Mouse (Mus musculus) Patski (cell line): ENCODE results near the gene Pcp4l1. TPM values are rescaled to one million over a fixed set of nuclear protein-coding genes. Genes with fewer than 3 reads are reported as not detected.
"Not testable (repeated sequence)": the region's sequence is repeated elsewhere in the genome, so short reads cannot be mapped to it uniquely, and the experiment has no call there.

Source experiments
- ATAC-seq: fragments of 100-300 bp; one replicate; pipeline ENCODE4 v1.8.0; 2021
- CTCF ChIA-PET: fragments of 350-600 bp; sonication (Branson Sonifier 250); formaldehyde crosslinking; loops from one replicate; lab custom pipeline; 2022; ENCODE audit warnings: inconsistent platforms; lab: Charles Lee
- POLR2A ChIA-PET: fragments of 350-600 bp; sonication (Branson Sonifier 250); formaldehyde crosslinking; loops from one replicate; lab custom pipeline; 2022; ENCODE audit warnings: antibody characterized with exemption, inconsistent platforms; lab: Charles Lee
- DNase-seq: peaks from one replicate; pipeline ENCODE4 v3.0.0-alpha.2; 2011; ENCODE audit warnings: low read depth, low spot score
- H3K27me3 ChIP-seq: fragments of 371-371 bp; one replicate; pipeline ENCODE4 v1.5.1; 2021
- CTCF ChIP-seq: fragments of 100-300 bp; IDR thresholded peaks from one replicate; pipeline ENCODE4 v1.5.1; 2021
- in situ Hi-C: fragments of 300-500 bp; cut with MboI; formaldehyde crosslinking; loops from 3 replicates; pipeline ENCODE4 v1.11.1; 2018; ENCODE audit warnings: low pct_unique_long_range_greater_than_20kb, mixed read lengths
- polyA plus RNA-seq: library from polyadenylated mRNA; unstranded; gene quantifications from one replicate; pipeline ENCODE4 v1.2.3, GENCODE M21; 2021

Gene Pcp4l1
- polyA plus RNA-seq, 1 experiment from 2014 or later = 0.08 TPM

- POLR2A ChIA-PET = interaction anchor here (1.0 kb wide), 1 partner anchor 61 kb away, joined by 3 read pairs; no protein-coding TSS in a partner anchor
- no peaks in the 10 kb centered on the region for H3K27me3 ChIP-seq
- DNase-seq (no peak), ATAC-seq (no peak)
- CTCF ChIA-PET = interaction anchor here (1.1 to 2.0 kb wide), 2 partner anchors 8 to 64 kb away, joined by 3 to 7 read pairs; no protein-coding TSS in a partner anchor
- in situ Hi-C loops = no loop called here
- no peak for TF ChIP-seq CTCF
These were observed 39.4 kb downstream of the Pcp4l1 start for GRCm38 (mm10) chr1:171156644-171157043.

- H3K27me3 ChIP-seq = no peaks in the 10 kb centered on the region
- ChIA-PET CTCF (interaction anchor here (1.4 to 3.8 kb wide), 2 partner anchors 13 to 69 kb away, joined by 4 to 24 read pairs; no protein-coding TSS in a partner anchor), POLR2A (interaction anchor here (1.2 kb wide), 1 partner anchor 9 kb away, joined by 3 read pairs; no protein-coding TSS in a partner anchor)
- DNase-seq = no peak
- no peak for ATAC-seq
- in situ Hi-C loops = no loop called here
- no peak for TF ChIP-seq CTCF
These were observed 44.1 kb downstream of the Pcp4l1 start for GRCm38 (mm10) chr1:171151966-171152365.

GRCm38 (mm10) chr1:171150838-171151391 lies 45.2 kb downstream of the Pcp4l1 start:
- no peaks in the 10 kb centered on the region for H3K27me3 ChIP-seq
- in situ Hi-C loops = no loop called here
- TF ChIP-seq CTCF = no peak
- ChIA-PET CTCF (interaction anchor here (1.4 to 3.0 kb wide), 3 partner anchors 10 to 70 kb away, joined by 3 to 8 read pairs (median 4); no protein-coding TSS in a partner anchor), POLR2A (no interaction called here)
- ATAC-seq (peak; percentile 37), DNase-seq (no peak)

- no peak for TF ChIP-seq CTCF
- POLR2A ChIA-PET = interaction anchor here (0.9 to 1.2 kb wide), 2 partner anchors 29 to 83 kb away, joined by 3 to 4 read pairs; no protein-coding TSS in a partner anchor
- H3K27me3 ChIP-seq = no peaks in the 10 kb centered on the region
- CTCF ChIA-PET = interaction anchor here (1.0 to 3.0 kb wide), 7 partner anchors 11 to 71 kb away, joined by 3 to 8 read pairs (median 3); no protein-coding TSS in a partner anchor
- in situ Hi-C loops = no loop called here
- ATAC-seq (peak; percentile 90), DNase-seq (peak; percentile 54)
These were observed 45.9 kb downstream of the Pcp4l1 start, which contains the start of the genes Sdhc and Mpz for GRCm38 (mm10) chr1:171149974-171150760. Sdhc (minus strand) TSS chr1:171150603. Mpz (plus strand) TSS chr1:171150711.

GRCm38 (mm10) chr1:171142981-171143380 lies 53.1 kb downstream of the Pcp4l1 start:
- H3K27me3 ChIP-seq, ATAC-seq, DNase-seq: not testable (repeated sequence)
- ChIA-PET CTCF (interaction anchor here (1.2 kb wide), 1 partner anchor 24 kb away, joined by 3 read pairs; no protein-coding TSS in a partner anchor), POLR2A (interaction anchor here (0.6 kb wide), 1 partner anchor 347 kb away, joined by 3 read pairs; no protein-coding TSS in a partner anchor)
- in situ Hi-C loops = loop anchor here (5.0 kb wide), 1 partner anchor 279 kb away; no protein-coding TSS in a partner anchor

GRCm38 (mm10) chr1:171137486-171138155 lies 58.4 kb downstream of the Pcp4l1 start:
- POLR2A ChIA-PET, CTCF ChIA-PET, in situ Hi-C loops, DNase-seq, H3K27me3 ChIP-seq, ATAC-seq: not testable (repeated sequence)

GRCm38 (mm10) chr1:171135600-171135999 lies 60.5 kb downstream of the Pcp4l1 start:
- ChIA-PET POLR2A (interaction anchor here (0.6 to 0.8 kb wide), 2 partner anchors 8 to 76 kb away, joined by 3 to 4 read pairs; no protein-coding TSS in a partner anchor), CTCF (interaction anchor here (0.9 to 1.8 kb wide), 5 partner anchors 9 to 85 kb away, joined by 3 to 6 read pairs (median 3); partner anchors contain the start of gene Cfap126)
- ATAC-seq (no peak), DNase-seq (no peak)
- TF ChIP-seq CTCF = no peak
- in situ Hi-C loops = no loop called here
- no peaks in the 10 kb centered on the region for H3K27me3 ChIP-seq

- ATAC-seq (no peak), DNase-seq (no peak)
- CTCF ChIA-PET = interaction anchor here (1.1 to 3.7 kb wide), 6 partner anchors 11 to 226 kb away, joined by 3 to 10 read pairs (median 4); partner anchors contain the start of gene Ppox
- POLR2A ChIA-PET = interaction anchor here (0.6 kb wide), 1 partner anchor 120 kb away, joined by 3 read pairs; the partner anchor contains the start of gene Ndufs2
- no peaks in the 10 kb centered on the region for H3K27me3 ChIP-seq
- in situ Hi-C loops = no loop called here
- no peak for TF ChIP-seq CTCF
These were observed 65.1 kb downstream of the Pcp4l1 start for GRCm38 (mm10) chr1:171130971-171131370.

- POLR2A ChIA-PET = interaction anchor here (0.6 kb wide), 1 partner anchor 9 kb away, joined by 3 read pairs; no protein-coding TSS in a partner anchor
- CTCF ChIA-PET = interaction anchor here (0.9 to 3.1 kb wide), 2 partner anchors 17 to 134 kb away, joined by 4 to 9 read pairs; no protein-coding TSS in a partner anchor
- no peaks in the 10 kb centered on the region for H3K27me3 ChIP-seq
- DNase-seq = no peak
- TF ChIP-seq CTCF = no peak
- ATAC-seq = no peak
- in situ Hi-C loops = no loop called here
These were observed 66.8 kb downstream of the Pcp4l1 start for GRCm38 (mm10) chr1:171129251-171129650.
